Comparison of ENCODE assay signal across 10 mouse cellular contexts in the genomic region with DNA sequence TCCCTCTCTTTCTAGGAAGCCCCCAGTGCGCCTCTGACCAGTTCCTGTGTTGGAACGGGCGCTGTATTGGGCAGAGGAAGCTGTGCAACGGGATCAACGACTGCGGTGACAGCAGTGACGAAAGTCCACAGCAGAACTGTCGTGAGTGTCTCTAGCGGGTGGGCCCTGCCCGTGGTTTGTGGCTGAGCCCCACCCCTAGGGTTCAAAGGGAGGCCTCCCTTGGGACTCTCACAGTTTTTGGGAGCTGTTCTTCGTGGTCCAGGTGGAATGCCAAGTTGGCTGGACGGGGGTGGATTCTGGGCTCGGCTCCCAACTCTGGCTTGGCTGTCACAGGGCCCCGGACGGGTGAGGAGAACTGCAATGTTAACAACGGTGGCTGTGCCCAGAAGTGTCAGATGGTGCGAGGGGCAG. TPM values are rescaled to one million over a fixed set of nuclear protein-coding genes. Genes with fewer than 3 reads are reported as not detected.
DNase-seq lines count a peak whose midpoint lies in the region; ATAC-seq and TF ChIP-seq lines count a peak whose summit lies in the region.
"Had no signal": no experiment of that assay in that cellular context is flagged by ENCODE, and none has a peak within 500 bp of the region (broad histone marks: within the 10 kb centered on the region; RNA-seq: fewer than 3 reads in every experiment).

No protein-coding gene starts in this region.

- H3K4me3 ChIP-seq in kidney, adult 2 months (ENCODE audit: insufficient read depth, low read depth, low read length), result no peak overlapping the region; the same call in 1 of the 2 replicates
- H3K4me3 ChIP-seq in embryonic facial prominence, embryonic 15.5 days (replicated peaks), result no peak overlapping the region
- H3K4me3 ChIP-seq: erythroblast, embryonic 14.5 days; limb, embryonic 15.5 days had no signal

- H3K27ac ChIP-seq in kidney, adult 2 months (ENCODE audit: insufficient read depth, low read depth, low read length), result no peak overlapping the region
- peak overlapping the region; percentile 3; the same call in 1 of the 2 replicates for H3K27ac ChIP-seq in embryonic facial prominence, embryonic 15.5 days (replicated peaks)
- H3K27ac ChIP-seq: limb, embryonic 15.5 days had no signal

- no peaks in the 10 kb centered on the region for H3K36me3 ChIP-seq in kidney, adult 2 months (ENCODE audit: control insufficient read depth, insufficient read depth, low read length)
- H3K36me3 ChIP-seq in embryonic facial prominence, embryonic 15.5 days, result peaks cover 82% of the 10 kb centered on the region

- H3K9ac ChIP-seq in embryonic facial prominence, embryonic 15.5 days, result no peak overlapping the region
- H3K9ac ChIP-seq: limb, embryonic 15.5 days had no signal

- 0 out of 2 replicates have a peak, but pooled peaks have one; percentile 26 for ATAC-seq in embryonic facial prominence, embryonic 15.5 days (ENCODE audit: insufficient number of reproducible peaks, low FRiP score, low TSS enrichment, low read depth)

- H3K27me3 ChIP-seq in kidney, adult 2 months (replicated peaks; ENCODE audit: control insufficient read depth, insufficient read depth, low read length), result no peaks in the 10 kb centered on the region
- no peaks in the 10 kb centered on the region for H3K27me3 ChIP-seq in embryonic facial prominence, embryonic 15.5 days
- H3K27me3 ChIP-seq: limb, embryonic 15.5 days had no signal

- no peaks in the 10 kb centered on the region; the same call in 1 of the 2 replicates for H3K4me1 ChIP-seq in kidney, adult 2 months (ENCODE audit: control insufficient read depth, insufficient read depth, low read length)
- peaks cover 15% of the 10 kb centered on the region for H3K4me1 ChIP-seq in embryonic facial prominence, embryonic 15.5 days

- no peak for TF ChIP-seq POLR2A in kidney, adult 2 months (IDR thresholded peaks at IDR 0.05; ENCODE audit: low read depth, low read length)

- peak; percentile 44 for DNase-seq in kidney, adult 2 months
- DNase-seq in kidney, adult 11 months, result no peak
- peak; percentile 81 for DNase-seq in Muller cell, postnatal 12 days (ENCODE audit: inconsistent ontology term)
- peak; percentile 79 for DNase-seq in heart, postnatal 4 days
- no peak for DNase-seq in urinary bladder, postnatal 25 days (ENCODE audit: low spot score)
- no peak for DNase-seq in urinary bladder, adult 2 months (ENCODE audit: low spot score)
- no peak for DNase-seq in thymus, postnatal 25 days

- no peaks in the 10 kb centered on the region for H3K9me3 ChIP-seq in embryonic facial prominence, embryonic 15.5 days (replicated peaks)
- H3K9me3 ChIP-seq: limb, embryonic 15.5 days had no signal

- no peak for TF ChIP-seq CTCF in kidney, adult 2 months (conservative IDR thresholded peaks at IDR 0.05; ENCODE audit: insufficient read depth, insufficient read length, low read depth, low read length)

- WGBS in kidney, adult 2 months, result 49% methylated on average over 17 of the region's 17 CpGs
- WGBS in embryonic facial prominence, embryonic 15.5 days, result 58% methylated on average over 17 of the region's 17 CpGs

- no peak overlapping the region for H3K4me2 ChIP-seq in embryonic facial prominence, embryonic 15.5 days (replicated peaks)
- H3K4me2 ChIP-seq: limb, embryonic 15.5 days had no signal

RNA-seq across cellular contexts. Expression of a gene that starts 18.9 kb away (rescaled TPM):
- polyA plus RNA-seq in kidney, adult 2 months (2012; rRNA removed), result 8.6 and 10.3 TPM in 2 replicates
- 11.1 and 12.0 TPM in 2 replicates for polyA plus RNA-seq in embryonic facial prominence, embryonic 15.5 days (2015; fragmentation: Nextera tagmentation; extraction: Ambion mirVana)
- 10 to 100 TPM; 12.9 to 13.2 TPM for total RNA-seq in heart, postnatal 4 days (2021)
- polyA plus RNA-seq in urinary bladder, adult 2 months (2012; rRNA removed), result 4.4 and 5.8 TPM in 2 replicates
- polyA plus RNA-seq: erythroblast, embryonic 14.5 days had no signal

RNA-seq across cellular contexts. Expression of a gene that starts 31.8 kb away (rescaled TPM):
- 35.0 and 36.7 TPM in 2 replicates for polyA plus RNA-seq in kidney, adult 2 months (2012; rRNA removed)
- 61.0 and 68.0 TPM in 2 replicates for polyA plus RNA-seq in embryonic facial prominence, embryonic 15.5 days (2015; fragmentation: Nextera tagmentation; extraction: Ambion mirVana)
- total RNA-seq in heart, postnatal 4 days (2021), result 10 to 100 TPM; 13.5 to 13.7 TPM
- 21.0 and 25.7 TPM in 2 replicates for polyA plus RNA-seq in urinary bladder, adult 2 months (2012; rRNA removed)

RNA-seq across cellular contexts. Expression of a gene that starts 50.3 kb away (rescaled TPM):
- 4.9 and 5.9 TPM in 2 replicates for polyA plus RNA-seq in kidney, adult 2 months (2012; rRNA removed)
- 60.7 and 76.0 TPM in 2 replicates for polyA plus RNA-seq in embryonic facial prominence, embryonic 15.5 days (2015; fragmentation: Nextera tagmentation; extraction: Ambion mirVana)
- total RNA-seq in heart, postnatal 4 days (2021), result 100 to 1,000 TPM in 1 of 2 experiments, 10 to 100 TPM in 1; 91.2 to 102 TPM
- 19.6 and 22.9 TPM in 2 replicates for polyA plus RNA-seq in urinary bladder, adult 2 months (2012; rRNA removed)

Comparison
In these comparisons a context has a peak if more than half of its experiments do, and no peak if none do; other contexts are left out.
1. DNase-seq: peak in kidney, adult 2 months (single experiment), Muller cell, postnatal 12 days (single experiment) and heart, postnatal 4 days (single experiment); none in kidney, adult 11 months (single experiment), urinary bladder, postnatal 25 days (single experiment), urinary bladder, adult 2 months (single experiment) and thymus, postnatal 25 days (single experiment).